Mouse (Mus musculus): Measurements from ENCODE around the gene Ssna1.
A peak's percentile ranks its signal among the peaks of the same experiment; 100 is the strongest.

Ssna1 gene

DNA sequence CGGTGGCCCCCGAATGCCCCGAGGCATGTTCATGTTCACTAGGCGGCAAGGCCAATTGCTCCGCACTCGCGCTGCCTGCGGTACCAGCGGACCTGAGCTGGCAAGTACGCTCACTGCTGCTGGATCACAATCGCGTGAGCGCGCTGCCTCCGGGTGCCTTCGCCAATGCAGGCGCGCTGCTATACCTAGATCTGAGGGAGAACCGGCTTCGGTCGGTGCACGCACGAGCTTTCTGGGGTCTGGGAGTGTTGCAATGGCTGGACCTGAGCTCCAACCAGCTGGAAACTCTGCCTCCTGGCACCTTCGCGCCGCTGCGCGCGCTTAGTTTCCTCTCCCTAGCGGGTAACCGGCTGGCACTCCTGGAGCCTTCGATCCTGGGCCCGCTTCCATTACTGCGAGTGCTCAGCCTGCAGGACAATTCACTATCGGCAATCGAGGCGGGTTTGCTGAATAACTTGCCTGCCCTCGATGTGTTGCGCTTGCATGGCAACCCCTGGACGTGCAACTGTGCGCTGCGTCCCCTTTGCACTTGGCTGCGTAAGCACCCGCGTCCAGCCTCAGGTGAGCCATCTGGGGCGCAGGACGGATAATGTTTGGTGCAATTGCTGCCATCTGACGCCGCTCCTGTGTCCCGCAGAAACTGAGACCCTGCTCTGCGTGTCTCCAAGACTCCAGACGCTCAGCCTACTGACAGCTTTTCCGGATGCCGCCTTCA, 18.0 kb upstream of the Ssna1 start:
- DNase-seq (ENCODE audit: low read depth, low spot score): no peak

DNA sequence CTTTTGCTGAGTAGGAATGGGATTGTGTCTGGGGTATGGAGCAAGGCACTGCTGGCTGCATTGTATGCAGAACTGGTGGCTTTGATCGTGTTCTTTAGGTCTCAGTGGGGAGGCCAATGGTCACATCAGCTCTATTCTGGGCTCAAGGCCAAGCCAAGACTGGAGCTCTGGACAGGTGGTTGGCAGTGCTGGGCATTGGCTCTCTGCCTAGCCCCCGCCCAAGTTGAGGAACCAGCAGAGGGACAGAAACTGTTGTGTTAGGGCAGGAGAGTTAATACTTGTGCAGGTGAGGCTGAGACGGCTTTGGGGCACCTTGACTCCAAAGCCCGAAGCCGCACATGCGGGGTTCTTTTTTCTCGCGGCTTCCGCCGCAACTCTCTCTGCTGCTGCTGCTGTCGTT, 17.4 kb upstream of the Ssna1 start, which contains the start of gene Lrrc26:
Gene Lrrc26, plus strand, starts transcription at position 265 of the 400 bp plus-strand sequence.
- DNase-seq (ENCODE audit: low read depth, low spot score): peak; percentile 17

DNA sequence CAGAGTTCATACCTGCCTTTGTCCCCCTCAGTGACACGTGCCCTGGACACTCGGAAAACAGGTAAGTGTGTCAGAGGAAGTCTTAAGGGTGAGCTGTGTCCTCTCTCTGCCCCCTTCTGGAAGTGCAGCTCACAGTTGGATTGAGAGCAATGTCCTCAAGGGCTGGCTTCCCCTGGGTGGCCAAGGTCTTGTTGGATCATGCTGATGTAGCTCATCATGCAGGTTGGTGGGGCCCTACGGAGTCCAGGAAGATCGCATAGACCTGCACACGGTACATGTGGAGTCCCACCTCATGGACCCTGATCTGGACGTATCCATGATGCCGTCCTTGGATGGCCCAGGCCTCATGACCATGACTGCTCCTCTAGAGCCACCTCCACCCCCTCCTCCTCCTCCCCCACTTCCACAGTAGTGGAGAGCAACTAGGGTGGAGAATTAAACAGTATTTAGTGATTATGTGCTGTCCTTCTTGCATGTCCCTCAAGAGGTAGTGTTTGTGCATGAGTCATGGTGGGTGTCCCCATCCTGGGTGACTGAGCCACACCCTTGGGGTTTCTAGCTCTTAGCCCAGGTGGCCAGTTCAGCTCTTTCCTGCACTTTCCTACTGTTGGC, 16.6 kb upstream of the Ssna1 start:
- DNase-seq (ENCODE audit: low read depth, low spot score): no peak

DNA sequence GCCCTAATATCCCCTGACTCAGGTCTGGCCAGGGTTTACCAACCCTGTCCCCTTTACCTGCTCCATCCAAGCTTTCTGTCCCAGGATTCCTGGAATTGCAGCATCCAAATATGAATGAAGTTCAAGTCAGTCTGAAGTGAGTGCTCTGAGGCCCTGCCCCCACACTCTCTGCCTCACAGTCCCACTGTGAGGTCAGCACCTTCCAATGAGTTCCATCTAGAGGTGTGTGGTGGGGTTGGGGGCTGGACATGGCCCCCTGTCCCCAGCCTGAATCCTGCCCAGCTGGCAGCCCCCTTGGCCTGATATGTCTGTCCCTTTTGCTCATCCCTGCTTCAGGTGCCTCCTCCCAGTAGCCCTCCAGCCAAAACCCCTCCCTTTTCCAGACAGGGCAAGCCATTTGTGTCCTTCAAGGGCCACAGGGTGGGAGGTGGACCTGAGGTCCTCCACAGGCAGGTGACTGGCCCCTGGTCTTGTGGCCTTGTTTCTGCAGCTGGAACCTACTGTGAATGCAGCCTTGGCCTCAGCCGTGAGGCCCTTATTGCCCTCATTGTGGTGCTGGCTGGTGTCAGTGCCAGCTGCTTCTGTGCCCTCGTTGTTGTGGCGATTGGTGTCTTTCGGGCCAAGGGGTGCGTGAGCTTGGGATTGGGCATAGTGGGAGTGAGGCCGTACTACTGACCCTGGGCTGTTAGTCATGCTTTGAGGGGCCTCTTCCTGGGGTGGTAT, 15.8 kb upstream of the Ssna1 start, which contains the start of gene Tmem210:
Gene Tmem210, plus strand, starts transcription at position 219 of the 723 bp plus-strand sequence.
- DNase-seq (ENCODE audit: low read depth, low spot score): no peak

DNA sequence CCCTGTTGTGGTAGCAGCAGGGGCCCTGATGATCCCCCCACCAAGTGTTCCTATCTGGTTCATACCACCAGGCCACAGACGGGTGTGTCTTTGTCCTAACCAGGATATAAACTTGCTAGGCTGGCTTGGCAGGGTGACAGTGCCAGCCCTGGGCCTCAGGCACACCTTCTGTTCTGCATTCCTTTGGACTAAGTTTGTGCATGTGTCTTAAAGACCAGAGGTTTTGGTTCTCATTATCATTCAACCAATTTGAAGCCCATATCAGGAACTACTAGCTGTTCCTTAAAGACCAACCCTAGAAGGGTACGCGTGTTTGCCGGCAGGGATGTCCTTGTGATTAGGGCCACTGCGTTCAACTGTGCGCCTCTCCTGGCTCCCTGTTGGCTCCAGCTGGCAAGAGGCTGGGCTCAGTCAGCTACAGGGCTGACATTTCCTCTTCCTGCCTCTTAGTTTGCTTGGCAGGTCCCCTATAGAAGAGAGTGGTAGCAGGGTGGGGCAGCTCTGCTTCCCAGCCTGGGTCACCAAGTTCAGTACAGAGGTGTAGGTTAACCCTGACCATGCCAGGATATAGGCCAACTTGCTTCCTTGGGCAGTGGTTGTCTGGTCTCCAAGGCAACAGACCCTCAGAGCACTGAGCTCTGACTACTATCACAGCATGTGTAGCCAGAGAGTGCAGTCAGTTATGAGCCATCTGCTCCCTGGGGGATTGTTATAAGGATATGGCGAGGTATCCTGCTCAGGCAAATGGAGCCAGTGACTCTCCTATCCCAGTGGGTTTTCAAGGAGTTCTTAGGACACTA, 14.8 kb upstream of the Ssna1 start:
- peak; percentile 48 for DNase-seq (ENCODE audit: low read depth, low spot score)

DNA sequence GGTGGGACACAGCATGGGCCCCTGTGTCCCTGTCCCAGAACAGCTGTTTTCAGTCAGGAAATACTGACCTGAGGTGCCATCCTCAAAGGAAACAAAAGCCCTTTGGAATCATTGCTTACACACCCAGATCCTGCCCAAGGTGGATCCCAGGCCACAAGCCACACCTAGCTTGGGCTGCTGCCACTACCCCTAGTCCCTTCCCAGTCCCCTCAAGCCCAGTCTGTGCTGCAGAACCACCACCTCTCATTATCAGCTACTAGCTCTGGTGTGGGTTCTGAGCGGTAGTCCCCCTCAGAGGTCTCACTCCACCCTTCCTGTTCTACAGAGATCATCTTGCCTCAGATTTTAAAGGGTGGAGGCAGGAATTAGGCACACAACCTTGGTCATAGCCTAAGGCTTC, 14.1 kb upstream of the Ssna1 start:
- DNase-seq (ENCODE audit: low read depth, low spot score): no peak

DNA sequence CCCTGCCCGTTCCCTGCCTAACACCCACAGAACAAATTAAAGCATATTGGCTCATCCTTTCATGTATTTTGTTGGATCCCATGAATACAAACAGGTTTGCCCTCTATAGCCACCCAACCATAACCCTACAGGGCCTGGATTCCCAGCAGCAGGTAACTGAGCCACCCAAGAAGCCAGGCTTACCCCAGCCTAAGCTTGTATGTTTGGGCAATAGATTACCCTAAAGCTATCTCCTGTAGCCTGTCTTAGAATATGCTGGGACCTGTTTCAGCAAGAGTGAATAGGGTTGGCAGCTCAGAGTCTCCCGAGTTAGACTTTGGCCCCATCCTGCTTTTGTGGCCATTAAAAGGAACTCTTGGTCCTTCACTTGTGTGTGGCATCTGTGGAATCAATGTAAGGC, 13.3 kb upstream of the Ssna1 start:
- DNase-seq (ENCODE audit: low read depth, low spot score): no peak

DNA sequence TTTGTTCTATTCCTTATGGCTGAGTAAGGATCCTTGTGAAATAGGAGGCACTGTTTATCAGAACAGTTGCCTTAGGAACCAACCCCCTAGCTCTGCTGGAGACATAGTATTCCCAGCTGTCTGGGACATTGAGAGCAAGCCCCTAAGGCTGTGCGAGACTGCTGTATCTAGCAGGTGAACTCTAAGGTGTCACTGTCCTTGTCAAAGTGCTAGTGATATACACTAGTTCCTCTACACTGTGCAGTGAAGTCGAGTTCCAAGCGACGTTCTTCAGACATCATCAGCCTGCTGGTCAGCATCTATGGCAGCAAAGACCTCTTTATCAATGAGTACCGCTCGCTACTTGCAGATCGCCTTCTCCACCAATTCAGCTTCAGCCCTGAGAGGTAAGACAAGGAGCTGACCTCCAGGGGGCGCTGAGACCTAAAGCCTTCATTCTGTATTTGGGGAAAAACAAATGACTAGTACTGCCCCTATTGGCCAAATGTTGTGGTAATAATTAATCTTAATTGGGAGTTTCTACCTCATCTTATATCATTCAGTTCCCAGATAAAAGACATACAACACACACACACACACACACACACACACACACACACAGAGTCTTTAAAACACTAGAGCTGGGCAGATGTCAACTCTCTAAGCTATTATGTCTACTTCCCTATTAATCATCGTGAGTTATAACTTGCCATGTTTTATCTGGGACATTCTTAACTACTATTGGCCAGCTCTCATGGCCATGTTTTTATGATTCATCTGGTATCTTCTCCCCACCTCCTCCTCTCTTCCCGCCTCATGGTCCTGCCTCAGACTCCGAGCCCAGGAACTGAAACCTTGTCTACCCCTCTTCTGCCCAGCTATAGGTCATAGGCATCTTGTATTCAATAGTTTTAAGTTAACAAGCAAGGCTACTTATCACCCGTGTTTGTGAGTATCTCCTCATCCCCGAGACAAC, 7.0 kb upstream of the Ssna1 start:
- peak; percentile 89 for DNase-seq (ENCODE audit: low read depth, low spot score)

DNA sequence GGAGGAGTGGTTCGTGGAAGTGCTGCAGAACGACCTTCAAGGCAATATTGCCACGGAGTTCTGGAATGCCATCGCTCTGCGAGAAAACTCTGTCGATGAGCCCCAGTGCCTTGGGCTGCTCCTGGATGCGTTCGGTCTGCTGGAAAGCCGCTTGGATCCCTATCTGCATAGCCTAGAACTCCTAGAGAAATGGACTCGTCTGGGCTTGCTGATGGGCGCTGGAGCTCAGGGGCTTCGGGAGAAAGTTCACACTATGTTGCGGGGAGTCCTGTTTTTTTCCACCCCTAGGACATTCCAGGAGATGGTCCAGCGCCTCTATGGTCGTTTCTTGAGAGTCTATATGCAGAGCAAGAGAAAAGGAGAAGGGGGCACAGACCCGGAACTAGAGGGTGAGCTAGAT, 772 bp upstream of the Ssna1 start:
- DNase-seq (ENCODE audit: low read depth, low spot score): no peak

DNA sequence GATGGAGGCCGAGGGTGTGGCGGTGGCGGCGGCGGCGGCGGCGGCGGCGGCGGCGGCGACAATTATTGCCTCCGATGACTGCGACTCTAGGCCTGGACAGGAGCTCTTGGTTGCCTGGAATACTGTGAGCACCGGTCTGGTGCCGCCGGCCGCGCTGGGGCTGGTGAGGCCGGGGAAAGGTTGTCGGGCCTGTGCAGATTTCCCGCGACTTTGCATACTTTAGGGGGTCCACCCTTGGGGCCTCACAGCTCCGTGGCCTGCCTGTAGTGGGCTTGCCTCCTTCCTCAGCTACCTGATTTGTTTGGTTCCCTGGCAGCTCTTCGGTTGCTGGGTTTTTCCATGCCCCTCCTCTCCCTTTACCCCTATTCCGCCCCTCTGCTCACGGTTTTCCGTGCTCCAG, 277 bp upstream of the Ssna1 start:
- DNase-seq (ENCODE audit: low read depth, low spot score): no peak

DNA sequence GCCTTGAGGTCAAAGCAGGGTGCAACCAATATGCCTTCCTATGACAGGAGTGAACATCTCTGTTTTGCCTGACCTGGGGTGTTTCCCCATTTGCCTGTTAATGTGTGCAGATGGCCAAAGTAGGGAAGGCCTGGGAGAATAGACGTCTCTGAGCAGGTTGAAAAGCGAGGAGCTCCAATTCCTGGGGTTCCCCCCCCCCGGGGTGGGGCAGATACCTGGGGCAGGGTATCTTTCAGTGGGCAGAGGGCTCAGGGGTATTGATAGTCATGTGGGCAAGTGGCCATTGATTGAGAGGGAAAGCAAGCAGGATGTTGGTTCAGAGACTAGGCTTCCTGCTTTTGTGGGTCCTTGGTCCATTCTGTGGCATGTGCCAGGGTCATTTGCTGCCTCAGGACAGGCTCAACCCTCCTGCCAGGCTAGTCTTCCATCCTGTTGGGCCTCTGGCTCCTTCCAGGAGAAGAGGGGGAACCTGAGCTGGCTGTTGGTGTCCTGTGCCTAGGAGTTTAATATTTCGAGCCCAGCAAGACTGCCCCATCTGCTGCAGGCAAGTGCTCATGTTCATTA, 4.4 kb downstream of the Ssna1 start:
- DNase-seq (ENCODE audit: low read depth, low spot score): no peak

DNA sequence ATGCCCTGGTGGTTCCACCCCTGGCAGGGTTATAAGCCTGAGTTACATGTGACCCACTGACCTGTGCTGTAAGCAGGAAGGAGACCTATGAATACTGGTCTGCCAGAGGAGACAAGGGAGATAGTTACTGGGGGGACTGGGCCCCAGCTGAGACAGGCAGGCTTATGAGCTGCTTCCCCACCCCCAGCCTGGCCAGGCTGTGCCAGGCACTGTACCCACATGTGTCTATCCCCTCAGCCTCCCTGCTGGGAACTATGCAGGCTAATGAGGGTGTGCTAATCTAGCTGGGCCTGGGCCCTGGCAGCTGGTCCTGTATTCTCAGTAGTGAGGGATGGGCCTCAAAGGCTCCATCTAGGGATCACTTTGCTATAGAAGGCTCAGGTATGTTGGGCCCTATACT, 5.0 kb downstream of the Ssna1 start:
- no peak for DNase-seq (ENCODE audit: low read depth, low spot score)

DNA sequence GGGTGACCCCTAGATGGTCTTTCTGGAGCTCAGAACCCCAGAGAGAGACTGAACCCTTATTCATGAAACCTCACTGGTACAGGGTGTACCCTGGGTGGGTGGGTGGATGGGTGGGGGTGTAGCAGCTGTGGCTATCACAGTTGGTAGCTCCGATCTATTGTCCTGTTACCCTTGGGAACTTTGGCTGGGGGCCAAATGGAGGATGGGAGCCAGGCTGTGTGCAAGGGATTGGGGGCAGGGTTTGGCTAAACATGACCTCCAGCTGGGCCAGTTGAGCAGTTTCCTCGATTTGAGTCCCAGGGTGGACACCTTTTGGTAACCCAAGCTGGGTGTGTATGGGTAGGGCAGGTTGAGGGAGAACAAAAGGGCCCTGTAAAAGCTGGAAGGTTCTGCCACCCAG, 5.5 kb downstream of the Ssna1 start:
- DNase-seq (ENCODE audit: low read depth, low spot score): no peak

DNA sequence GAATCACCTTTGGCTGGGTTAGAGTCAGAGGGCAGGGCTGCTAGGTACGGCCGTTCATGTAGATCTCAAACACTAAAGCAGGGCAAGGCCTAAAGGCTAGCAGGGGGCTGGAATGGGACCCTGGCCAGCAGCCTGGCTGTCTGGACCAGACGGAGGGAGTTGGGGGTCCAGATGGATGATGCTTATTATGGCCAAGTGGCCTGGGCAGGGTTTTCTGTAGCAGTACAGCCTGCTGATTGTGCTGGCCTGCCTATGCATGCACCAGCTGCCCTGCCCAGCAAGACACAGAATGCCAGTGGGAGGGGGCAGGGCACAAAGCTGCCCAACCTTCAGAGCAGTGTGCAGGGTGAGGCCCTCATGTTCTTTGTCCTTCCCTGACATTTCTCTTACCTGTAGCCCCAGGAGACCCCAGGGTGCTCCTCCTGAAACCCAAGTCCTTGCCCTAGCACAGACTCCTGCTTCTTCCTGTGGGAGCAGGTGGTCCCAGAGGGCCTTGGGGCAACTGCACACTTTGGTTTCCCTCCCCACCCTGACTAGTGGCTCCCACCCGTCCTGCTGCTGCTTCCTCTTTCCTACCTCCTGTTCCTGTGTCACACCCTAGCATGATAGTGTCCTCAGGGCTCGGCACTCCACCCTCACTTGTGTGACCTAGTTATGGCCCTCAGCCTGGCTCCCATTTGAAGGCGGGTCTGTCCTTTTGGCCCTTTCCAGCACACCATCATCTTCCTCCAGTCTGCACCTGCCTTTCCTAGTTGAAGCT, 6.2 kb downstream of the Ssna1 start:
- DNase-seq (ENCODE audit: low read depth, low spot score): no peak

DNA sequence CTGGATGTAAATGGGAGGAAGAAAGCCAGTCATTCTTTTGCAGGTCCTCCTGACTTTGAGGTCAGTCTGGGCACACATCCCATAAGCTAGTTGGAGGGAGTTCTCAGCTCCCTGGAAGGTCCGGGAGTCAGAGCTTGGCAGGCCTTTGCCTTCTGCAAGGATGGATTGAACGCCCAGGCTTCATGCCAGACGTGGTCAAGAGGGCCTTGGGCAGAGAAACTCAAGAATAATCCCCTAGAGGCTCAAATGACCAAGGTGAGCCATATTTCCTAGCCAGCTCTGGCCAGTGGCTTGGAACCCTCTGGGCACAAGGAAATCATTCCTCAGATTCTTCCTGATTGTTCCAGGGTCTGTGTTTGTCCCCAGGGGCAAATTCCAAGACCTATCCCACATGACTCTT, 7.4 kb downstream of the Ssna1 start:
- peak; percentile 89 for DNase-seq (ENCODE audit: low read depth, low spot score)

DNA sequence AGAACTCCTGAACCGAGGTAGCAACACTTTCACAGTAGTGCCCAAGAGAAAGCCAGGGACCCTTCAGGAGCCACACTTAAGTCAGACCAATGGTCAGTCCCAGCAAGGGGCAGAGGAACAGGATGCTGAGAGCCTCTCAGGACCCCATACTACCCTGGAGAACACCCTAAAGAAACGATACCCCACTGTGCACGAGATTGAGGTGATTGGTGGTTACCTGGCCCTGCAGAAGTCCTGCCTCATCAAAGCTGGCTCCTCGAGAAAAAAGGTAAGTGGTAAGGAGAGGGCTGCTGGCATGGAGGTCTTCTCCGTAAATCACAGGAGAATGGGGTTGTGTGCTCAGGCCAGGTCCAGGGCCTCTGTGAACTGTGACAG, 8.0 kb downstream of the Ssna1 start:
- no peak for DNase-seq (ENCODE audit: low read depth, low spot score)

DNA sequence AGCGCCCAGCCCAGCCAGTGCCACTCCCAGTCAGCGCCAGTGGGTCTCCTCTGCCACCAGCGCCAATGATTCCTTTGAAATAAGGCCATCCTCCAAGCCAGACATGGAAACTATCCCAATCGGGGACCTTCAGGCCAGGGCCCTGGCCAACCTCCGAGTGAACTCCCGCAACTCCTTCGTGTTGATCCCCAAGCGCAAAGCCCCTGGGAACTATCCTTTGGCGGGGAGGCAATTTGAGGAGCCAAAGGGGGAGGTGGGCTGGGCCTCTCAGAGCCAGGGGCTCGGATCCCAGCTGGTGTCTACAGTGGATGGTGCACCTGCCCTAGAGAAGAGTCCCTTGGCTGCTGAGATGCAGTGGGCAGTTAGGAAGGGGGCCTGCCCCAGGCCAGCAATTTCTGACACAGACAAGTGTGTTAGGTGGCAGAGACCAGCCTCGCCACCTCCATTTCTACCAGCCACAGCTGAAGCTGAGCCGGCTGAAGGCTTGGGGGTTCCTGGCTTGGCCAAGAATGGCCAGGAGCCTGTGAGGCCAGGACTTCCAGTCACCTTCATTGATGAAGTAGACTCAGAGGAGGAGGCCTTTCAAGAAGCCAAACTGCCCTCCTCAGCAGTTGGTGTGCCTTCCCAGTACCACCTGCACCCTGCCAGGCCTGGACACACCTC, 8.5 kb downstream of the Ssna1 start:
- no peak for DNase-seq (ENCODE audit: low read depth, low spot score)

DNA sequence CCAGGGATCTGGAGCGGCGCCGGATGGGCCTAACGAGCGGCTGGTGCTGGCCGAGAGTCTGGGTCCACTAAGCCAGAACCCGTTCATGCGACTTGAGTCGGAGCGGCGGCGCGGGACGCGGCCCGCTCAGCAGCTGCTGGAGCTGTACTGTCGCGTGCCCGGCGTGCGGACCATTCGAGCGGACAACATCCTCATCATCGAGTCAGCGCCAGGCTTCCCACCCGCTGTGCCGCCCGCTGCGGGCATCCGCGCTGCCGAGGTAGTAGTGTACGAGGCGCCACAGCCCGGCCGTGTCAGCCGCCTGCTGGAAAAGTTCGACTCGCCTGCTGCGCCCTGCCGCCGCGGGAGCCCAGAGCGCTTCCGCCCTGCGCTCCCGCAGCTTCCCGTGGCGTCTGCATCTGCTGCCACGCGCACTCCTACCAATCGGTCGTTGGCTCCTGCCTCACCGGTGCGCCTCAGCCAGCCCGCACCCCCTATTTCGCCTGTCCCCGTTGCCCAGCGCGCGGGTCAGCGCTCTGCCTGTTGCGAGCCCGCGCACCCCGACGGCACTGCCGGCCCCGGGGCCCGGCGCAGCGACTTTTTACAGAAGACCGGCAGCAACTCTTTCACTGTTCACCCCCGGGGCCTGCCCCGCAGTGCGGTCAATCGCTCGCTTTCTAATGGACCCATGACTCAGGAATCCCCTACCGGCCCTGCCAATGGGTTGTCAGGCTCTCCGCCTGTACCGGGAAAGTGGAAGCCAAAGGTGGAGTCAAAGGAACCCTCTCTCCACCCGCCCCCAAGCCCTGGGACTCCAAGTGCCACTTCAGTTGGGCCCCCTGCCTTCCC, 9.2 kb downstream of the Ssna1 start:
- DNase-seq (ENCODE audit: low read depth, low spot score): peak; percentile 53

All from 3T3-L1 (cell line).